Mouse (Mus musculus) layer of hippocampus, adult 2 months (tissue): ENCODE measurements around the gene Rnf152. TPM values are rescaled to one million over a fixed set of nuclear protein-coding genes. Genes with fewer than 3 reads are reported as not detected.

Experiments used
- DNase-seq, 2 experiments: peaks; one replicate each; pipeline ENCODE4 v3.0.0; 2022; ENCODE audit warnings: low spot score in 2 of 2
- H3K27ac ChIP-seq: fragments of 200-600 bp; 2 replicates; pipeline ENCODE4 v1.8.1; 2022
- H3K4me3 ChIP-seq: fragments of 200-600 bp; 2 replicates; pipeline ENCODE4 v1.8.1; 2022; ENCODE audit warnings: mild to moderate bottlenecking
- CTCF ChIP-seq: fragments of 200-600 bp; conservative IDR thresholded peaks from 2 replicates; pipeline ENCODE4 v1.8.1; 2022; ENCODE audit warnings: antibody characterized with exemption, mild to moderate bottlenecking, moderate library complexity
- total RNA-seq, 2 experiments: library from RNA; stranded (reverse); gene quantifications; 2 replicates each; pipeline ENCODE4 v1.2.3; 2021

Gene Rnf152
- total RNA-seq, 2 experiments from 2014 or later: 2.4 to 2.9 TPM

DNA sequence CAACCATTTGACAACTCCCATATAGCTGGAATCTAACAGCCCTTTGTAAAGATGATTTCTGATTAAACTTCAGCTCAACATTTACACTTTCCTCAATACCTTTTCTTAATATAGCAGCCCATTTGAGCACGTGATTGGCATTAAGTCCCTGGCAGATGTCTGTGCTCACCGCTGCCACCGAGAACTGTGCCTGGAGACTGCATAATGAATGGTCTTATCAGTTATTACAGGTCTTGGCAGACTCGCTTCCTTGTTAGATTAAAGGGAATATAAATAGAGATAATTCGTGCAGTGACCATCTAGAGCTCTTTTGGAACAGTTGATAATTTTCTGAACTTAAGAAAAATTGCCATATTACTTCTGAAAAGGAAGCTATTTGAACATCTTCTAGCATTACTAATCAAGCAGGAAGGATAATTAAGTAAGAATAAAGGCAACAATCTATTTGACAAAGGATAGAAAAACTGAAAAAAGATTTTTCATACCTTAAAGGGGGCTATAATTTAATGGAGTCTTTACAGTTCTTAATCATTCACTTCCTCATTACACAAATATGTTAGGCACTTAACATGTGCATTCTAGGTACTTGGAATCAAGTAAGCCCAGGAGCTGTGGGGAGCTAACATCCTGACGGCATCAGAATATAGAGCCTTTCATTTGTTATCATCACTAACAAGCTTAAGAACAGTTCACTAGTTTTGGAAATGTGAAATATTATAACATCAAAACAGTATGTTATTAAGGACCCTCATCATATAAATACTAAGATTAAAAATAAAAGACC, 113.0 kb downstream of the Rnf152 start:
- DNase-seq: no peak
- TF ChIP-seq CTCF: no peak
- H3K27ac ChIP-seq: no peak overlapping the region
- no peak overlapping the region for H3K4me3 ChIP-seq

DNA sequence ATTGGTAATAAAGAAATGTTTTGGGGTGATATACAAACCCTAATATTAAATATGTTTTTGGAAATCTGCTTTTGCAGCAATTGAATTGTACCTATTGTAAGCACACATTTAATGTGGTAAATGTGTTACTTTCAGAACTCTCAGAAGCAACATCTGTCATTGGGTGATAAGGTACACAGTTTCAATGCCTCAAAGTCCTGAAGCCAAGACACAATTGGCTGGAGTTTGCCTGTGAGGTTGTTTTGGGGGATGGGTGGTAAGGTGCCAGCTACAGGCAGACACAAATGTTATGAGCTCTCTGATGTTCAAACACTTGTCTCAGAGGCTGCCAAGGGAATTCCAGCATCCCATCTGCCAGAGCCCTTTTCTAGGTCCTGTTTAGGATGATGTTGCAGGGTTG, 116.3 kb downstream of the Rnf152 start:
- H3K27ac ChIP-seq: no peak overlapping the region
- H3K4me3 ChIP-seq: no peak overlapping the region
- no peak for DNase-seq
- TF ChIP-seq CTCF: no peak
